Mouse (Mus musculus): ENCODE results near the gene Camta1.

Camta1 gene

DNA sequence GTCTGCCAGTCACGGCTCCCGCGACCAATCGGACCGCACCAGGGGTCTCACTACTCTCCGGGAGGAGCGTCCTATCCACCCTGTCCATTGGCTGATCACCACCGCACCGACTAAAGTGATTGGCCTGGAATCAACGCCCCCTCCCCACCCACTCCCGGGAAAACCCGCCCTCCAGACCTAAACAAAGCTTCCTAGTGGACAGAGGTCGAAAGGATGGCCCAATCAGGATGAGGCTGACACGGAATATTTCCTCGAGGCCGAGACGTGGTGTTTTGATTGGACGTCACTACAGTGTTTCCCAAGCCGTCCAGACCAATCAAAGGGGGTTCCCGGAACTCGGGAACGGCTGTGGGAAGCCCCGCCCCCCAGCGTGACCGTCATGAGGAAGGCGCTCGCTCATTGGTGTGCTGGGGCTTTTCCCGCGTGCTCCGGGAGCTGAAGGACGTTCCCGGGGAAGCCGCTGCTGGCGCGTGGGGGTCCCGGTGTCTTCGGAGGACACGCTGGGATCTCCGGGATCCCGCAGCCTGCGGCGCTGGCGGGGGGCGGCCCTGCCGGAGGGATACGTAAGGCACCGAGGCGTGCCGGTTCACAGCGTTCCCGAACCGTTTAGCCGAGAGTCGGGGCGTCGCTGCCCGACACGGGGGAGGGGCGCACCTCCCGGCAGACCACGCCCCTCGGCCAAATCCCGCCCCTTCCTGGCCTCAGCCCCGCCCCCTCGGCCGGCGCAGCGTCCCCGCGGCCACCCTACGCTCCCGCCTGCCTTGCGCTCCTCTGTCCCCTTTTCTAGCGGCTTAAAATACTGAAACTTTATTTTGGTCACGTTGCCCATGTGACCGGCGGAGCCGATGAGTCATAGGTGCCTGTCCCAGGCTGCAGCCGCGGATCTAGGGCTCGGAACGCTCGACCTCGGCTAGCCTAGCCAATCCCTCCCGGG, at the start of gene Camta1:
Gene Camta1, minus strand, starts transcription at position 71 of the 934 bp plus-strand sequence.
- peak; percentile 100 for DNase-seq (ENCODE audit: low spot score)

DNA sequence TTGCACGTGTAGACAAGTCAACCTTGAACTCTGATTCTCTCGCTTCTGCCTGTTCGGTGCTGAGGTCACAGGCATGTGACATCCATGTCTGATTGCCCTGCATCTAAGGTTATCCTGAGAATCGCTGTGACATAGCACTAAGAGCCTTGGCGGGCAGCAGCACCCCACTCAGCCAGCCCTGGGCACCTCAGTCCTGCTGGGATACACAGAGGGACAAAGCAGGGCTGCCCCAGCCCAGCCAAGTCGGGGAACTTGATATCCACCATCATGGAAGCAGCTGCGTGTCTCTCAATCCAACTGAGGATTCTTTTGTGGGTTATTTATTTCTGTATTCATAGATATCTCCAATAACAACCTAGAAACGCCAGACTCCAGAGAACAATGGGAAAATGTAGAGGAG, 47.1 kb upstream of the Camta1 start:
- no peak for DNase-seq (ENCODE audit: low spot score)

DNA sequence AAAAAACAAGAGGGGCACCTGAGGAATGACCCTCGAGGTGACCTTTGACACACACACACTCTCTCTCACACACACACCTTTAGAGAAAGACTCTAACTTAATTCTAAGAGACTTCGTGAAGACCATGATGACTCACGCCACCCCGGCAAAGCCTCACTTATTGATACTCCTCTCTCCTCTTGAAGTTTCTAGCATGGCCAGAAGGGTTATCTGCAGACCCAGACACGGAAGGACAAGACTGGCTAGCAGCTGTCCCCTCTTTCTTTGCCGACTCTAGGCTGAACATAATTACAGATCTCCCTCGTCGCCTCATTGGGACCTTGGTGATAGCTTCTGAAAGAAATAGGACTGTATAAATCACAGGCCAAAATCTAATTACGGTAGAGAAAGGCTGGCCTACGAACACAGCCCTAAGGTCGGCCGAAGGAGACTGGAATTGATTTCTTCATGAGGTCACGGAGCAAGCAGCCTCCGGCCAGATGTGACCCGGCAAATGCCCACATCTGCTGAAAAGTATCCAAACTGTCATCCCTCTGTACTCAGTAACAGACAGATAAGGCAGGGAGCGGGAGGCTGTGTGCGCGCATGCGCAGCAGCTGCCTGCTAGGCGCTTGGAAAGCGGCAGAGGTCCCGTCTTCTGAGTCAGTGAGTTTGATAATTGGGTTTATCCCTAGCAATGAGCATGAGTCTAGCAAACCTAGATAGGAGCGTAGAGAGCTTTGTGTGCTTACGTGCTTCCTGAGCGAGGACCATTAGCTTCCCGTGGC, 46.1 kb upstream of the Camta1 start:
- DNase-seq (ENCODE audit: low spot score) = peak; percentile 48

DNA sequence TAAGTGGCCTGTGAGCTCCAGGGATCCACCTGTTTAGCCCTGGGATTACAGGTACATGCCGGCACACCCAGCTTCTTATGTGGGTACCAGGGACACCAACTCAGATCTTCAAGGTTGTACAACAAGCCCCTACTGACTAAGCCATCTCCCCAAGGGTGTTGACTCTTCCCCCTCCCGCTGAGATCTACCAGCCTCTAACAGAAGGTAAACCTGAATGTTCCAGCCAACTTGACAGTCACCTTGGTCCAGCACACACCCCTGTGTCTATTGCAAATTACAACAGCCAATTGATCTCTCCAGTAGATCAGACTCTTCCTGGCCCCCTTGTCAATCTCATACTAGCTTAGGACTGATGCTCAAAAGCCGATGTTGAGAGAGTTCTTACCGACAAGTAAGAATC, 43.9 kb upstream of the Camta1 start:
- DNase-seq (ENCODE audit: low spot score) = no peak

DNA sequence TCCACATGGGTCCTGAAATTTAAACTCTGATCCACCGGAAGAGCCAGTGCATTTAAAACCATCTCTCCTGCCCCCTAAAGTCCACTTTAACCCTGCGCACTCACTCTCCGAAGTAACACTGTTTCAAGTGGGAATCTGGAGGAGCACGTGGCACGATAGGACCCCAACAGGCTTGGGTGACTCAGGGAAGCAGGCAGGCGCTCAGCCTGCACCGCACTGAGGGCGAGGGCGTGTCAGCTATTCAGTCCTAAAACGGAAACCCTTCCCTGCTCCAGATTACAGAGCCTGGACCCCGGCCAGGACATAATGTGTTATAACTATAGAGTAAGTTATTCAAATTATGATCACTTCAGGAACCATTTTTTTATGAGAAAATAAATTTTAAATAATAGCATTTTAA, 42.4 kb upstream of the Camta1 start:
- no peak for DNase-seq (ENCODE audit: low spot score)

DNA sequence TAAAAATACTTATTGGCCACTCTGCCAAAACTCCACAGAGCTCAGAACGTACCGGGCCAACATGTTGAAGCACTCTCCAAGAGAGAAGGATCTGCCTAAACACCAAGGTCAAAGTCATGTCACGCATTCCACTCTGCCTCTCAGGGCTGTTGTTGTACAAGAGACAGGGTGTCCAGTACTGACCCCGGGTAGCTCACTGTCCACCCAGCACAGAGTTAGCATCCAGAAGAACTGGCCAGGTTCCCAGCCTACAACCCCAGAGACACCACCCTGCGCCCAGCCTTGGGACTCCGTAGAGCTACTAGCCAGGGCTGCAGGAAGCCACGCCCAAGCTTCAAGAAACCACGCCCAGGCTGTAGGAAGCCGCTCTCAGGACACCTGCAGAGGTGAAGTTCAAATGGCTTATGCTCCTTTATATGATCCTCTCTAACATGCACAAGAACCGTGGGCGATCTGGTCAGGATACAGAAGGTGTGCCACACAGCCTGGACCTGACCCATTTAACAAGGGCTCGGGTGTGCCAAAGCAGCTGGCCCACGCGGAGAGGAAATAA, 41.1 kb upstream of the Camta1 start:
- no peak for DNase-seq (ENCODE audit: low spot score)

DNA sequence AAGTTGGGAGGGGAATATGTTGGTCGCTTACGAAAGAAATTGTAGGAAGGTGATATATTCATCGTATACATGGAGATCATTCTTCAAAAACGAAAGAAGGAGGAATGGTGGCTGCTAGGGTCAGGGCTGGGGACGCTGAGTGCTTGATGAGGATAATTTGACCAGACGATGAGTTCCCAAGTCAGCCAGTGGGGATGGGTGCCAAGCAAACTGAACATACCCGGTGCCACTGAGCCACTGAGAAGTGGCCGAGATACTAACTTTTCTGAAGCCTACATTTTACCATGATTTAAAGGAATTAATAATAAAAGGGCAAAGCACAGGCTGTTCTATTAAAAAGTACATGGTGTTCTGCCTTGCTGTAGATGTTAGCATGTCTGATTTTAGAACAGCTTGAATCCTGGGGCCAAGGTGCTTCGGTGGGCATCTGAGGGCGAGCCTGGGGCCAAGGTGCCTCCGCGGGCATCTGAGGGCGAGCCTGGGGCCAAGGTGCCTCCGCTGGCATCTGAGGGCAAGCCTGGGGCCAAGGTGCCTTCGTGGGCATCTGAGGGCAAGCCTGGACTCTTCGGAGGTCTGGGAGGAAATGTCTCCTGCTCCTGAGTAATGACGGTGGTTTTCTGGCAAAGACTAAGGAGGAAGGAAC, 40.5 kb upstream of the Camta1 start:
- DNase-seq (ENCODE audit: low spot score) = no peak

DNA sequence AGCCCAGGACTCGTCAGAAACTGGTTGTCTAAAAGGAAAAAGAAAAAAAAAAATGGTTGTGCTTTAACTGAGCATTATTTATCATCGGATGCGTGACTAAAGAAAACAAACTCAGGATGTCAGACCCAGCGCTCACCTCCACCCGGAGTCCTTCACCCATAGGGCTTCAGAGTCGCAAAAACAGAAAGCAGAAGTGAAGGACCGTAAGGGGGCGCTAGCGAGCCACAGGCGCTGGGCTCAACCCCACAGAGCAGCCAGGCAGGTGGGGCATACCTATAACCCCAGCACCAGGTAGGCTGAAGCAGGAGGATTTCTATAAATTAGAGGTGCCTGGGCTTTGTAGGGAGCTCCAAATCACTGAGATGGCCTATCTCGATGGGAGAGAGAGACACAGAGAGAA, 39.7 kb upstream of the Camta1 start:
- no peak for DNase-seq (ENCODE audit: low spot score)

DNA sequence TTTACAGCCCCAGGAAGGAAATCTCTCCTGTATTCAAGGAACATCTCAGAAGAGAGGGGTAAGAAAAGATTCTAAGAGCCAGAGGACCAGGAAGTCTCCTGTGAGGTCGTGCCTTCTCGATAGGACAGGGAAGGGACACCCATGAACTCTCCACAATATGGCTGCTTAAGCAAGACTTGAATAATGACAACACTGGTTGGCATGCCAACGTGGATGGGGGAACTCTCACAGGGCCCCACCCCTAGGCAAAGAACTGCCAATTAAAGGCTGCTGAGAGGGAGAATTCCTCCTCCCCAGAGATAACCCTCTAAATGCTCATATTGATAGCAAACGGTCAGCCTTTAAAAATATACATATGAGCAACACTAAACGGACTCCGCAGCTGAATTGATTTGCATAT, 39.1 kb upstream of the Camta1 start:
- no peak for DNase-seq (ENCODE audit: low spot score)

DNA sequence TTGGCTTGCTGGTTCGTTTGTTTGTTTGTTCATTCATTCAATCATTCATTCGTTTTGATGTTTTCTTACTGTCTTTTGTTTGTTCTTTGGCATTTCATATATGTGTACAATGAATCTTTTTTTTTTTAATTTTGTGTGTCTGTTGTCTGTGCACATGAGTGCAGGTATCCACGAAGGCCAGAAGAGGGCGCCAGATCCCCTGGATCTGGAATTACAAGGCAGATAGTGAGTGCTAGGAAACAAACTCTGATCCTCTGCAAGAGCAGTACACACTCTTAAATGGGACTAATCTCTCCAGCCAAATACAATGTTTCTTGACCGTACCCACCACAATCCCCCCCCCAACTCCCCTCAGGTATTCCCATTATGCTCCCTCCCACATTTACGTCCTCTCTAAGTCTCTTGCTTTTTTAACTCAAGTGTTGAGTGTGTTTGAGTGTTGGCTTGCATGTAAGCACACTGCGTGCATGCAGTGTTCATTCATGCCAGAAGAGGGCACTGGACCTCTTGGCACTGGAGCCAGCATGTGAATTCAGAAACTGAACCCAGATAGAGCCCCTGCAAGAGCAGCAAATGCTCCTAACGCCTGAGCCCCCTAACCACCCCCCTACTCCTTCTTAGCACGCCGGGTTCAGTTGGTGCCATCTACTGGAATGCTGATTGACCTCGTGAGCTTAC, 38.2 kb upstream of the Camta1 start:
- no peak for DNase-seq (ENCODE audit: low spot score)

DNA sequence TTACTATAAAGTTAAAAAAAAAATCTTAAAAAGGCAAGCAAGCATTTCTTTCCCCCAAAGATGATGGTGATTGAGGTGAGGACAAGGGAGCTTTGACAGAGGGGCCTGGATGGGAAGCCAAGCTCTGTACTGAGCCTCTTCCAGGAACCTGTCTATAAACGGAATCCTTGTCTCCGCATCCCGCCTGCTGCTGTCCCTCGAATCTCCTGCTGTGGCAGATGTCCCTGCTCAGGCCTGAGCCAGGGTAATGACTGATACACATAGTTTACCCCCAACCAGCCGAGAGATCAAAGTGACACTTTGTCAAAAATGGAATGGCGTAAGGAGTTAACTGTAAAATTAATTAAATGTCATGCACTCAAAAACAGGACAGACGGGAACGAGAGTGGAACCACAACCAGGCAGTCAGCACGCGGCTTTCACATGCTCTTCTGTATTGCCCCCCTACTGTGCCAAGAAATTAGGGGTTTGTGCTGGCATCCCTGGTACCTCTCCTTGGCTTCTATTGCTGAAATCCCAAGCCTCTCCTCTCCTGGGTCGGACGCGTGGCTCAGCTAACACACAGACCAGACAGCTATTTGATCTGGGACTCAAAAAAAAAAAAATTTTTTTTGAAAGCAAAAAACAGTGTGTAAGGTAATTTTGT, 37.0 kb upstream of the Camta1 start:
- DNase-seq (ENCODE audit: low spot score) = no peak

DNA sequence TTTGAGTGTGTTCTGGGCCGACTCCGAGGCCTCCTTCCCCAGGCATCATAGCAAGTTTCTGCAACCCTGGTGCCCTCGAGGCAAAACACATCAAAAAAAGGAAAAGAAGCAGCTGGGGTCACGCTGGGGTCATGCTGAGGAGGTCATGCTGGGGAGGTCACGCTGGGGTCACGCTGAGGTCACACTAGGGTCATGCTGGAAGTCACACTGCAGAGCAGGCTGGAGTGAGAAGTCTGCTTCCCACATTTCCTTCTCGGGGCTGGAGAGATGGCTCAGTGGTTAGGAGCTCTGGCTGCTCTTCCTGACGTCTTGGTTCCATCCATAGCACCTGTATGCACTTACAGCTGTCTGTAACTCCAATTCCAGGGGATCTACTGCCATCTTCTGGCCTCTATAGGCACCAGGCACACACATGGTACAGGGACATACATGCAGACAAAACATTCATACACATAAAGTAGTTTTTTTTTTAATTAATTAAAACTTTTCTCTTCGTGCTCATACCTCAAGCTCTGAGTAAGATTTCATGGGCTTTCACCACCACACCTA, 35.5 kb upstream of the Camta1 start:
- no peak for DNase-seq (ENCODE audit: low spot score)

DNA sequence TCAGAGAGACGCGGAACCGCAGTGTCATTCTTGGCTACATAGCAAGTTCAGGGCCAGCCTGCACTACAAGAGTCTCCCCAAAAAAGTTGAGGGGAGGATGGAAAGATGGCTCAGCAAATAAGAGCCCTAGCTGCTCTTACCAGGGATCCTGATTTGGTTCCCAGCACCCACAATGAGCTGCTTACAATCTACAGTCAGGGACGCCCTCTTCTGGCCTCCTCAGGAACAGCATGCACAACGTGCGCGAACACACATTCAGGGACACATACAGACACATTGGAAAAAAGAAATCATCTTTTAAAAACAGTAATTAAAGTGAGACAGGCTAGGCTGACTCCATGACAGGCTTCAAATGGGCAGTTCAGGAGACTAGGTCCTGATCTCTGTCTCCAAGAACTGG, 33.9 kb upstream of the Camta1 start:
- DNase-seq (ENCODE audit: low spot score) = no peak

DNA sequence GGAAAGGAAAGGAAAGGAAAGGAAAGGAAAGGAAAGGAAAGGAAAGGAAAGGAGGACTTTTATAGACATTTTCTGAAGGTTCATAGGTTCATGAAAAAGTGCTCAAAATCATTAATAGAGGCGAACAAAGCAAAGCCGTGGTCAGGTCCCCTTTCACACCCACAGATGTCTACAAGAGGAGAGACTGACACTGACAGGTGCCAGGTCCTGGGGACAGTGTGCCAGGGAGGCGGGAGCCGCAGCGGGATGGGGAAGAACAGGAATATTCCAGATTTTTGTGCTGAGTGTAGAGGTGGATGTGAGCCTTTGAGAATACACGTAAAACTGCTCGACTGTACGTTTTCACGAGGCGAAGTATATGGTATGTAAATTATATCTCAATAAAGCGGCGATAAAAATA, 33.2 kb upstream of the Camta1 start:
- DNase-seq (ENCODE audit: low spot score) = no peak

DNA sequence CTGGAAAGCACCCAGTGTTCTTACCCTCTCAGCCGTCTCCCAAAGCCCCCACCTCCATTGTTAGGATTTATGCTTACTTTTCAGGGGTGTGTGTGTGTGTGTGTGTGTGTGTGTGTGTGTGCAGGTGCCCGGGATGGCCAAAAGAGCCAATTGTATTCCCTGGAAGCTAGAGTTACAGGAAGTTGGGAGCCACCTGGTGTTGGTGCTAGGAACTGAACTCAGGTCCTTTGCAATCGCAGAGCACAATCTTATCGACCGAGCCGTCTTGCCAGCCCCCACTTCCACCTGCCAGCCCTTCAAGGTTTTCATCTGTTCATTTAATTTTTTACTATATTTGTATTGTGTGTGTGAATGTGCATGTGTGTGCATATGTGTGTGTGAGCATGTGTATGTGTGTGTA, 31.6 kb upstream of the Camta1 start:
- no peak for DNase-seq (ENCODE audit: low spot score)

DNA sequence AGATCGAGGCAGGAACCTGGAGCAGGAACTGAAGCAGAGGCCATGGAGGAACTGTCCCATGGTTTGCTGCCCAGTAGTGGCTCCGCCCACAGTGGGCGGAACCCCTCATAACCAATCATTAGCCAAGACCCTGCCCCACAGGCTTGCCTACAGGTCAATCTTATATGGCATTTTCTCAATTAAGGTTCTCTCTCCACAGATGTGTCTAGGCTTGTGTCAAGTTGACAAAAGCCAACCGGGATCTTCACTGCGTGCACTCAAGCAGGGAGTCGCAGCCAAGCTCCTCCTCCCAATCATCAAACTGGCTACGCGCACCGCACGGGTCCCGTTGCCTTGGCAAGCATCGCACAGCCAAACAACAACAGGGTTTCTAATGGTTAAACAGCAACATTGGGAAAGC, 19.9 kb upstream of the Camta1 start:
- no peak for DNase-seq (ENCODE audit: low spot score)

DNA sequence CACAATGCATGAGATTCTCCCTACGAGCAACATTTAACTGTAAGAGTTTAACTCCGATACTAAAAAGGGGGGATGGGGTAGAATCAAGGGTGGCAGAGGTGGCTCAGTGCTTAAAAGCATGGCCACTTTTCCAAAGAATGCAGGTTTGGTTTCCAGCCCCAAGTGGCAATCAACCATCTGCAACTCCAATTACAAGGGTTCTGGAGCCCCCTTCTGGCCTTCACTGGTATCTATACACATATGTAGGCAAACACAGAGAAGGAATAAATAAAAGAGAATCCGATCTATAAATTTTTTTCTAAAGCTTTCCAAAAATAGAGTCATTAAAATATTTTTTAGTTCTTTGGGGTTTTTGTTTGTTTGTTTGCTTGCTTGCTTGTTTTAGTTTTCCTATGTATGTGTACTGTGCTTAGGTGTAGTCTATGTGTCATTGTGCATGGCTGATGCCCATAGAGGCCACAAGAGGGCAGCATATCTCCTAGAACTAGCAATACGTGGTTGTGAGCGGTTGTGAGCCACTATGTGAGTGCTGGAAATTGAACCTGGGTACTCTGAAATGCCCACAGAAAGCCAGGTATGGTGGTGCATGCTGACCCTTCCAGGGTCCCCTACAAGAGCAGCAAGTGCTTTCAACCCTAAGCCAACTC, 18.5 kb upstream of the Camta1 start:
- DNase-seq (ENCODE audit: low spot score) = no peak

DNA sequence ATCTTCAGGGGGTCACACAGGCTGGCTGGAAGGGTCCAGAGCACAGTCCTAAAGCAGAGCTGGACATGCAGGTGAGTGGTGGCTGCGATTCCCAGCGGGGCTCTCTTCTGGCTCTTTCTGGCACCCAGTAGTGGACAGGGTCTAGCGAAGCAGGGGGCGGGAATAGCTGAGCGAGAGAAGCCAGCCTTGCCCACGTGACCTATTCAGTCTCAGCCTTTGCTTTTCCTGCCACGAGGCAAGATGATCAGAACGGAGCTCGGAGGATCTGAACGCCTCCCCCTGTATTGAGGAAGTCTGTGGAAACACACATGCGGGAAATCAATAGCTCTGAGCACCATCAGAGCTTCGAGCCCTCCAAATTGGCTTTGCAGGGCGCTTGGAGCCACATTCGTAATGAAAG, 14.7 kb upstream of the Camta1 start:
- DNase-seq (ENCODE audit: low spot score) = no peak

DNA sequence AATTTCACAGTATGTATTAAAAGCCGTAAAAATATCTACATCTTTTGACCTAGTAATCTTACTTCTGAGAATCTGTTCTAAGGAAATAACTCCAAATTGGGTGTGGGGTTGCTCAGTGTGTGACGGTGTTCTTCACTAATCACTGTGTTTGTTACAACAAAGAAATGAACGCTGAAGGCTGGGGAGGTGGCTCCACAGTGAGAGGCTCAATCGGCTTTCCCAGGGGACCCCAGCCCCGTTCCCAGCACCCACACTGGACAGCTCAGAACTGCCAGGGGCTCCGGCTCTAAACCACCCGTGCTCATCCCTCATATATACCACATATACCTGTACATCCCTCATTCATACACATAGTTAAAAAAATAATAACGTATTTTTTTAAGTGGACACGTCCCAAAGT, 1.8 kb upstream of the Camta1 start:
- DNase-seq (ENCODE audit: low spot score) = no peak

DNA sequence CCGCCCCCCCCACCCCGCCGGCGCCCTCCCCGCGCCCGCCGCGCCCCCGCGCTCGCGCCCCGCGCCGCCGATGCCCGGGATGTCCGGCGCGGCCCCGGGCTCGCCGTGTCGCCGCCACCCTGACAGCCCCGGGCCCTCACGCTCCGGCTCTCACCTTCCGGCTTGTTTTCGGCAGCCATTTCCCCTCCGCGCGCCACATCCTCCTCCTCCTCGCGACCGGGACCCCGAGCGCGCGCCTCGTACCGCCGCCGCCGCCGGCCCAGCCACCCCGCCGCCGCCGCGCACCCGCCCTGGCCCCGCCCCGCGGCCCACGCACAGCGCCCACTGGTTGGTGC, 238 bp downstream of the Camta1 start:
- DNase-seq (ENCODE audit: low spot score) = no peak
